Mouse (Mus musculus) right cerebral cortex, postnatal 25 days (tissue): ENCODE measurements around the gene Hs1bp3.

Source experiments
- DNase-seq: peaks from one replicate; pipeline ENCODE4 v3.0.0; 2022

The Hs1bp3 gene

GRCm38 (mm10) chr12:8305258-8305657, 8.0 kb upstream of the Hs1bp3 start:
- DNase-seq = no peak

GRCm38 (mm10) chr12:8306432-8306831, 6.8 kb upstream of the Hs1bp3 start:
- peak; percentile 44 for DNase-seq

DNA sequence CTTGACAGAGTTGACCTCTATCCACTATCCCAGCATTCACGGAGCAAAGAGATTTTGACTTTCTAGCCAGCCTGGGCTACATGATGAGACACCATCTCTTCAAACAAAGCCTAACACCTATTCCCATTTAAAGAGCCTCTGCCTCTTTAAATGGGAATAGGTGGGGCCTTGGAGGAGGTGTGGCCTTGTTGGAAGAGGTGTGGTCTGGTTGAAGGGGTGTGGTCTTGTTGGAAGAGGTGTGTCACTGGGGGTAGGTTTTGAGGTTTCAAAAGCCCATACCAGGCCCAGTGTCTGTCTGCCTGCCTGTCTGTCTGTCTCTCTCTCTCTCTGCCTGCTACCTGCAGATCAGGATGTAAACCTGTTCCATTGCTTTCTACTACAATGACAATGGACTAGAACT, 6.3 kb upstream of the Hs1bp3 start:
- no peak for DNase-seq

DNA sequence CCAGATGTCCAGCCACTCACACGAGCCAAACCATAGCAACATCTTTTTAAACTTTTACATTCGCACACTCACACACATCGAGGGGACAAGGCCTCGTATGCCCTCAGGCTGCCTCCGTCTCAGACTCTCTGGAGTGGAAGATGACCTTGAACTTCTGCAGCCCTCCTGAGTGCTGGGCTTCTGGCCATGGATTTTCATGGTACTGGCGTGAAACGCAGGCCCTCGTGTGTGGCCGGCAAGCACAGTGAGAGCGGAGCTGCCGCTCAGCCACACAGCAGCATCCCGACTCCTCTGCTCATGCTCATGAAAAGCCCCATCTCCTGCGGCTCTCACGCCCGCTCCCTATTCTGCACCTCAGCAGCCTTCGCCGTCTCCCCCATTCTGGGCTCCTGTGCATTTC, 2.2 kb upstream of the Hs1bp3 start:
- no peak for DNase-seq

- no peak for DNase-seq
Measured at GRCm38 (mm10) chr12:8312266-8312665, 966 bp upstream of the Hs1bp3 start.

DNA sequence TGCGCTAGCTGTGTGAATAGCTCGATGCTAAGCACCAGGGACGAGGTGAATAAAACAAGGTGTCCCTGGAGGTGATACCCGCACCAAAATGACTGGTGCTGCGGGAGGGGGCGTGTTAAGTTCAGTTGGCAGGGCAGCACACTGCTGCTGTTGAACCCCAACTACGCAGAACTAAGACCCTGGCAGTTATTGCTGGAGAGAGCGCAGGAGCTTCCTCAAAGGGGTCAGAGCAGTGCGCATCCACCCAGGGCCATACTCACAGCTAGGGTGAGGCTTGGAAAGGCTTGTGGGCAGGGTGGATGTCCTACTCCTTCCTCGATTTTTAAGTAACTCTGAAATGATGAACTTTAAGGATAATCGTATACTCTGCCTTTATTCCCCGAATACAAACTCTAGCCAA, 541 bp downstream of the Hs1bp3 start:
- no peak for DNase-seq

GRCm38 (mm10) chr12:8316541-8316940, 3.3 kb downstream of the Hs1bp3 start:
- DNase-seq = no peak

DNA sequence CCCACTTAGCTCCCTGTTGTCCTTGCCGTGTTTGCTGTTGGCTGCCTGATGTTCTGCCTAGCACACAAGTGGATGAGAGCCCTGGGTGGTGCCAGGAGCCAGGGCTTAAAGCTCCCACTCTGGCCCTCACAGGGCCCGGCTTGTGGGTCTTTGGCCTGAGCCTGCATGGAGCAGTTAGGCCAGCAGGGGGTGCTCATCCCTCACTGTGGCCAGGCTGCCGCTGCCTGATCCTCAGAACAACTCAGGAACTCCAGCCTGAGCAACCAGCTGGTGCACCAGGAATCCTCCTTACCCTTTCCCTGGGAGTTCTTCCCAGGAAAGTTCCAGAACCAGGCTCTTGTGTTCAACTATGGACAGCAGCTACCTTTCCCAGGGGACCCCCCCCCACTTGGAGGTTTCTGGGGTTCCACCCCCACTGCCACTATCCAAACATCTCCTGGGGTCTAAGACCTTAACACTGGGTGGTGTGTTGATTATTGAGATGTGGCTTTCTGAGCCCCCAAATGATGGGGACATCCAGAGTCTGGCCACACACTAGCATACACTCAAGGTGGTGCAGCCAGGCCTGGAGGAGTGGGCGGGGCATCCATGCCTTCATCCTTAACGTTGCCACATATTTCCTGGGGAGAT, 7.0 kb downstream of the Hs1bp3 start:
- peak; percentile 75 for DNase-seq

GRCm38 (mm10) chr12:8321506-8321905, 8.3 kb downstream of the Hs1bp3 start:
- no peak for DNase-seq

GRCm38 (mm10) chr12:8324086-8324485, 10.9 kb downstream of the Hs1bp3 start:
- DNase-seq = no peak

GRCm38 (mm10) chr12:8325245-8325942, 12.2 kb downstream of the Hs1bp3 start:
- DNase-seq = no peak

DNA sequence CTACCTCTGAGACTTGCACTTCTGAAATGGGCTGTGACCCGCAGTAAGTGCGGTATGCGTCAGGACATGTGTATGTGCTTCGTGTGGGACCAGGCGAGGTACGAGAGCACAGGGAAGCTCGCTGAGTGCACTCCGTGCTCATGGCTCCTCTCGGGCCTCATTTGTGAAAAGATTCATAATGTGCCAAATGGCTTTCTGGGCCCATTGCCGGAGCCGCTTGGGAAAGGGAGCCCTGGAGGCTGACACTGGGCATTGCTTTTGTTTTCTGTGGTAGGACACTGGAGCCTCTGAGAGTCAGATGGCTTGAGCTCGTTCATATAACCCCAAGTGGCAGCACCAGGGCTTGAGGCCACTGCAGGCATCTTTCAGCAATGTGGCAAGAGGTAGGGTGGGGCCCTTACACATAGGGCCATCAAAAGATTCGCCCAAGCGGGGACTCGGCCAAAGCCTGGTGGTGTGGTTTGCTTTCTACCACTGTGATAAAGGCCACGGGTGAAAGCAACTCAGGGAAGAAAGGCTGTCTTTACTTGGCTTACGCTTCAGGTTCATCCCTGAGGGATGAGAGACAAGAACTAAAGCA, 12.8 kb downstream of the Hs1bp3 start:
- no peak for DNase-seq

DNA sequence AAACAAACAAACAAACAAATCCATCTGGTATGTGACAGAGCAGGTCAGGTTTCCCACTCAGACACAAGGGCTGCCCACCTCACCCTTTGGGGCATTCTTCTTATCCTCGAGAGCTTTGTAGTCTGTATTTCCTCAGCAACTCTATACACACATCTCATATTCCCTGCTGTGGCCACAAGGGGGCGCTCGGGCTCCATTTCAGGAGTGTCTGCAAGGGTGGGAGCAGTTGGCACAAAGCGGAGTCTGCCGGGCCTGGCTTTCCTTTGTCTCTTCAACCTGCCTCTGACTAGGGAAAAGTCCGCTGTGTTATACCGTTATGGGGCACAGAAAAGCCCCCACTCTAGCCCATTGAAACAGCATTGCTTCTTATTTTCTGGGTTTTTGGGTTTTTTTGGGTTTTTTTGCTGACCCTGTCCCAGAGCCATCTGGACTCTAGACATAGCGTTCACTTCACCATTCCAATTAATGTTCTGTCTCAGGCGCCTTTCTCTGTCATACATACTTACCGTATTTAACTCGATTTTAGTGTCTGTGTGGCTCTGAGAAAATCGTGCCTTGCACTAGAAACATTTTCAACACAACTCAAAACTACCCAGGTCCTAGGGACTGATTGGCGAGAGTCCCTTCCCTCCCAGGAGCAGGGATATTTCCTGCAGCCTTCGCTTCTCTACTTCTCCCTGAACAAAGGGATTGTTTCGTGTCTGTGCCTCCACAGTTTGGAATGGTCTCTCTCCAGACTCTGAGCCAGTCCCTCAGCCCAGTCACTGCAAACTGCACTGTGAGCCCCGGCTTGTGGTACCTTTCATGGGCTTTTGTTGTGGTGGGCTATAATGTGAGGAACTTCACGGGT, 13.8 kb downstream of the Hs1bp3 start:
- peak; percentile 93 for DNase-seq

DNA sequence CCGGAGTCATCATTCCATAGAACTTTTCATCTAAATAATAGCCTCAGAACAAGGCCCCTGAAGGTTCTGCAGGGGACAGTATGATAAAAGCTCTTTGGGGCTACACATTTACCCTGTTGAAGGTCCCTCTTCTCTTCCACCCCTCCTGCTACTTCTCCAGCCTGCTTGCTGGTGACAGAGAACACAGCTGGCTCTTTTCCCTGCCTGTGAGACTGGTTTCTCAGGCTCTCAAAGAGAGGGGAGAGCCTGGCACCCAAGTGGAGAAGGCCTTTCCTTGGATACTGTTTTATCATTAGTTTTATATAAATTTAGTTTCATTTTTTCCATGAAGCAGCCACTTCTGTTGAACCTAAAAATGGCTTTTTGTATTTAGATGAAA, 14.4 kb downstream of the Hs1bp3 start:
- DNase-seq = no peak

DNA sequence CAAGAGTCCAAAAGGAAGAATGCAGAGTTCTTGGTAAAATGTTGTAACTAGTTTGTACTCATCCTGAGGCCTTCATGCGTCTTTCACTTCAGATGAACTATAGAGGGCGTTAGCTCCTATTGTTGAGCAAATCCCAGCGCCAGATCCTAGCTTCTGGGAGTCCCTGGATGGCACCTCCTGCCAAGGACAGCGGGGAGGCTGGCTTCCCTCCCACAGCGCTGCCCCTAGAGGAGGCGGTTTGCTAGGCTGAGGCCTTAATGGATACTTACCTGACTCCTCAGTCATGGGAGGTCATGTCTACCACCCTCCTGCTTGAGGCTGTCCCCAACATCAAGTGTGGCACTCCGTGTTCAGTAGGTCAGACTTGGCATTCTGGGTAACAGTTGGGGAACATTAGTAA, 16.0 kb downstream of the Hs1bp3 start:
- no peak for DNase-seq

DNA sequence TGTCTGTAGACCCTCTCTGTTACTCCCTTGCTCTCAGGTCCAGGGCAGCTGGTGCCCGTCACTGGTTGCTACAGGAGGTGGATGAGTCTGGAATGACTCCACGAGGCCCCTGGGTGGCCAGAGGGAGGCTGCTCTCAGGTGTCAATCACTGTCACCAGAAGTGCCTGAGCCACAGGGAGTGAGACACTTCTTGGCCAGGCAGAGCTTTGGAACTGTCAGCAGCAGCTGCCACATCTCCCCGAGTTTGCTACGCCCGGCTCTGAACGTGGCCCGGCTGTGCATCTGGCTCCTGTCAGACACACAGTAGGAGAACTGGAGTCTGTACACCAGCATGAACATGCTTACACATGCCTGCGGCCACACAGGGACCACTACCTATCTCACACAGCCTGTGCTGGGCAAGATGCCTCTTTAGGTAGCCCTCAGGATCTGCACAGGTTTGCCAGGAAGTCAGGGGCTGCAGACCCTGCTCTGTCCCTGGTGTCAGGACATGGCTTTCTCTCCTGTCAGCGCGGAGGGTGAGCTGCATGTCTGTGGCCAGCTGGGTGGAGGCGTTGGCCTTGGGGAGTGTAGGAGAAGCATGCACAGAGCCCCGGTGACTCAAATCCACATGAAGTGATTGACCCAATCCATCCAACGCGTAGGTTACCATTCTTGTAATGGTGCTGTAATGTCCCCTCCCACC, 18.4 kb downstream of the Hs1bp3 start:
- no peak for DNase-seq

DNA sequence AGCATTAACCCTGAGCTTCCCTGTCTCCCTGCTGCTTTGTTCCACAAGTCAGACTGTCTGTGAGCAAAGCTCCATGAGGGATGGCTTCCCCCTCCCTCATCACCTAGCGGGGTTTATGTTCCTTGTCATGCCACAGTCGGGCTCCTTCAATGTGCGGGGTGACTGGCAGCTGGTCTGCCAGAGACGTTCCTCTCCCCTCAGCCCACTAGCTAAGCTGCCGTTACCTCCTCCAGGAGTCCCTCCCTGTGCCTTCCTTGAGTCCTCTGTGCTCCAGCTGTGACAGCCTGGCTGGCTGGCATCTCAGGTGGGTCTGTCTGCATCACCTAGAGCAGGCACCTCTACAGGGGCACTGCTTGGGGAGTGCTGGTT, 18.9 kb downstream of the Hs1bp3 start:
- DNase-seq = no peak

GRCm38 (mm10) chr12:8333617-8334016, 20.4 kb downstream of the Hs1bp3 start:
- DNase-seq = no peak

DNA sequence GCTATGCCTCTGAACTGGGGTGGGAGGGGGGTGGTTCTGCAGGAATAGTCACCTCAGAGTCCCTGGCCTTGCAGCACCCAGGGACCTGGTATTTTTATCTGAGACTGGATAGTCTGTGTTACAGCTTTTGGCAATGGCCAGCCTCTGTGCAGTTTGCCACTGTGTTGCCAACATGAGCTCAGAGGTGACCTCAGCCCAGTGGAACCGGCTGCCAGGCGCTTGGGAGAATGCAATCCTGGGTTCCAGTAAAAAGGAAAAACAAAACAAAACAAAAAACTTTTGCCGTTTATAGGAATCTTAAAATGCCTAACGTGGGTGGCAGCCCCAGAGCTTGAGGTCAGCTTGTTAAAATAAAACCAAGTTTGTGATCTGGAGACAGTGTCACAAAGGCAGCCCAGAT, 21.0 kb downstream of the Hs1bp3 start:
- DNase-seq = no peak

DNA sequence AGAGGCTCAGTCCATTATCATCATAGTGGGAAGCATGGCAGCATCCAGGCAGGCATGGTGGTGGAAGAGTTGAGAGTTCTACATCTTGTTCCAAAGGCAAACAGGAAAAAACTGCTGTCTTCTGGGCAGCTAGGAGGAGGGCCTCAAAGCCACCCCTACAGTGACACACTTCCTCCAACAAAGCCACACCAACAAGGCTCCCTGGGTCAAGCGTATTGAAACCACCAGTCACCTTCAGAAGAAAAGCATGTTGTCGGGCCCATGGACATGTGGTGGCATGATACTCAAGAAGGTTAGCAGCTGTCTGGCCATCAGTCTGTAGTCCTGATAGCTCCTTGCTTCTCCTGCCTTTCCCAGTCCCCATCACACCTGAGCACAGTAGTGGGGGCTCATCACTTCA, 22.3 kb downstream of the Hs1bp3 start:
- DNase-seq = no peak

DNA sequence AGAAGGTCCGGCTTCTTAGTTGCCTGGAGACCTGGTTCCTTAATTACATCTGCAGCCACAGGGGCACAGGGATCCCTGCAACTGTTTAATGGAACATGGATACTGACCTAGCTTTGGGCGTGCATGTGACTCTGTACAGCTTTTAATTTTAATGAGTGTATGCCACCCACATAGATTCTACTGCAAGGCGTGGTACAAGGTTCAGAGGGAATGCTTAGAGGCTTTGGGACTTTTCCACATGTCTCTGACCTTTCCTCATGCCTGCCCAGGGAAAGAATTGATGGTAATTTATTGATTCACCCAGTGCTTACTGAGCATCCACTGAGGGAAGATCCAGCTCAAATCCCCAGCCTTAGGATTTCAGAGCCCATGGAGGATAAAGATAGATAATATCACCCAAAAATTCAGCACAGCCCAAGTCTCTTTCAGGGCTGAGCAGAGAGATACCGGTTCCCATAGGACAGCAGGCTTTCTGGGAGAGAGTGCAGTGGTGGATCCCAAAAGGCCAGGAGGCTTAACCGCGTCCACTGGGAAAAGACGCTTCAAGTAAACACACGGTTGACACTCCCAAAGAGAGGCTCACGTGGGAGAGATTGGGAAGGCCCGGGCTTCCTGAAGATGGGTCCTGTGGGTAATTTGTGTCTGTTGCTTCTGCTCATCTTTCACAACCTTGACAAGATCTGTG, 23.5 kb downstream of the Hs1bp3 start:
- no peak for DNase-seq

GRCm38 (mm10) chr12:8337286-8338060, 24.2 kb downstream of the Hs1bp3 start:
- no peak for DNase-seq
